Mouse (Mus musculus): ENCODE measurements around the gene Cdc42ep1. TPM values are rescaled to one million over a fixed set of nuclear protein-coding genes. Genes with fewer than 3 reads are reported as not detected.

The Cdc42ep1 gene
- polyA plus RNA-seq, 1 experiment = 1.2 TPM

- Histone ChIP-seq H3K4me3 (replicated peaks) (no peak overlapping the region), H3K9me3 (no peaks in the 10 kb centered on the region), H3K4me1 (peaks cover 20% of the 10 kb centered on the region; the same call in 1 of the 2 replicates), H3K27me3 (replicated peaks) (peaks cover 51% of the 10 kb centered on the region), H3K36me3 (replicated peaks; ENCODE audit: low read length) (no peaks in the 10 kb centered on the region)
- no peak for TF ChIP-seq GATA1 (IDR thresholded peaks at IDR 0.05; ENCODE audit: borderline replicate concordance, low read length)
- no peak for TF ChIP-seq FLI1 (IDR thresholded peaks at IDR 0.05; ENCODE audit: low read length)
Measured at GRCm38 (mm10) chr15:78826213-78827204, 15.9 kb upstream of the Cdc42ep1 start.

GRCm38 (mm10) chr15:78828315-78828714, 14.1 kb upstream of the Cdc42ep1 start:
- H3K9me3 ChIP-seq = no peaks in the 10 kb centered on the region
- no peaks in the 10 kb centered on the region for H3K36me3 ChIP-seq (replicated peaks; ENCODE audit: low read length)
- H3K4me3 ChIP-seq (replicated peaks) = no peak overlapping the region
- TF ChIP-seq GATA1 (IDR thresholded peaks at IDR 0.05; ENCODE audit: borderline replicate concordance, low read length) = no peak
- TF ChIP-seq FLI1 (IDR thresholded peaks at IDR 0.05; ENCODE audit: low read length) = no peak
- peaks cover 59% of the 10 kb centered on the region for H3K27me3 ChIP-seq (replicated peaks)
- H3K4me1 ChIP-seq = peaks cover 35% of the 10 kb centered on the region

GRCm38 (mm10) chr15:78829636-78830035, 12.8 kb upstream of the Cdc42ep1 start:
- no peak for TF ChIP-seq FLI1 (IDR thresholded peaks at IDR 0.05; ENCODE audit: low read length)
- TF ChIP-seq GATA1 (IDR thresholded peaks at IDR 0.05; ENCODE audit: borderline replicate concordance, low read length) = no peak
- H3K36me3 ChIP-seq (replicated peaks; ENCODE audit: low read length) = no peaks in the 10 kb centered on the region

GRCm38 (mm10) chr15:78830742-78831719, 11.4 kb upstream of the Cdc42ep1 start:
- no peaks in the 10 kb centered on the region for H3K36me3 ChIP-seq (replicated peaks; ENCODE audit: low read length)
- peaks cover 59% of the 10 kb centered on the region for H3K4me1 ChIP-seq
- H3K27me3 ChIP-seq (replicated peaks) = peaks cover 45% of the 10 kb centered on the region
- TF ChIP-seq FLI1 (IDR thresholded peaks at IDR 0.05; ENCODE audit: low read length) = no peak
- no peaks in the 10 kb centered on the region for H3K9me3 ChIP-seq
- no peak overlapping the region for H3K4me3 ChIP-seq (replicated peaks)

More at GRCm38 (mm10) chr15:78829636-78830035, 12.8 kb upstream of the Cdc42ep1 start:
- H3K9me3 ChIP-seq = no peaks in the 10 kb centered on the region
- peaks cover 55% of the 10 kb centered on the region for H3K27me3 ChIP-seq (replicated peaks)
- H3K4me3 ChIP-seq (replicated peaks) = no peak overlapping the region
- H3K4me1 ChIP-seq = peaks cover 48% of the 10 kb centered on the region

GRCm38 (mm10) chr15:78831720-78832657, 10.4 kb upstream of the Cdc42ep1 start:
- peaks cover 63% of the 10 kb centered on the region for H3K4me1 ChIP-seq
- peaks cover 38% of the 10 kb centered on the region for H3K27me3 ChIP-seq (replicated peaks)
- H3K9me3 ChIP-seq = peaks cover 6% of the 10 kb centered on the region; the same call in 1 of the 2 replicates
- TF ChIP-seq FLI1 (IDR thresholded peaks at IDR 0.05; ENCODE audit: low read length) (no peak), GATA1 (IDR thresholded peaks at IDR 0.05; ENCODE audit: borderline replicate concordance, low read length) (no peak)
- H3K4me3 ChIP-seq (replicated peaks) = no peak overlapping the region
- no peaks in the 10 kb centered on the region for H3K36me3 ChIP-seq (replicated peaks; ENCODE audit: low read length)

- Histone ChIP-seq H3K9me3 (peaks cover 6% of the 10 kb centered on the region; the same call in 1 of the 2 replicates), H3K4me1 (peaks cover 63% of the 10 kb centered on the region), H3K36me3 (replicated peaks; ENCODE audit: low read length) (no peaks in the 10 kb centered on the region), H3K27me3 (replicated peaks) (peaks cover 31% of the 10 kb centered on the region), H3K4me3 (replicated peaks) (no peak overlapping the region)
- TF ChIP-seq GATA1 (IDR thresholded peaks at IDR 0.05; ENCODE audit: borderline replicate concordance, low read length) (no peak), FLI1 (IDR thresholded peaks at IDR 0.05; ENCODE audit: low read length) (no peak)
Measured at GRCm38 (mm10) chr15:78832701-78833123, 9.7 kb upstream of the Cdc42ep1 start.

GRCm38 (mm10) chr15:78833582-78833981, 8.8 kb upstream of the Cdc42ep1 start:
- H3K4me3 ChIP-seq (replicated peaks) = no peak overlapping the region
- peaks cover 23% of the 10 kb centered on the region for H3K27me3 ChIP-seq (replicated peaks)
- TF ChIP-seq FLI1 (IDR thresholded peaks at IDR 0.05; ENCODE audit: low read length) (no peak), GATA1 (IDR thresholded peaks at IDR 0.05; ENCODE audit: borderline replicate concordance, low read length) (no peak)

GRCm38 (mm10) chr15:78834233-78835005, 8.0 kb upstream of the Cdc42ep1 start:
- Histone ChIP-seq H3K9me3 (peaks cover 6% of the 10 kb centered on the region; the same call in 1 of the 2 replicates), H3K4me1 (peaks cover 62% of the 10 kb centered on the region), H3K4me3 (replicated peaks) (no peak overlapping the region), H3K36me3 (replicated peaks; ENCODE audit: low read length) (no peaks in the 10 kb centered on the region), H3K27me3 (replicated peaks) (peaks cover 29% of the 10 kb centered on the region)
- no peak for TF ChIP-seq GATA1 (IDR thresholded peaks at IDR 0.05; ENCODE audit: borderline replicate concordance, low read length)
- no peak for TF ChIP-seq FLI1 (IDR thresholded peaks at IDR 0.05; ENCODE audit: low read length)

More at GRCm38 (mm10) chr15:78833582-78833981, 8.8 kb upstream of the Cdc42ep1 start:
- Histone ChIP-seq H3K4me1 (peaks cover 59% of the 10 kb centered on the region), H3K36me3 (replicated peaks; ENCODE audit: low read length) (no peaks in the 10 kb centered on the region), H3K9me3 (peaks cover 6% of the 10 kb centered on the region; the same call in 1 of the 2 replicates)

Data from megakaryocyte, embryonic 14.5 days (primary cell).